Mouse (Mus musculus) spleen, adult 2 months (tissue): Measurements from ENCODE around the gene Ces5a. TPM values are rescaled to one million over a fixed set of nuclear protein-coding genes. Genes with fewer than 3 reads are reported as not detected.
"Not testable (repeated sequence)": the region's sequence is repeated elsewhere in the genome, so short reads cannot be mapped to it uniquely, and the experiment has no call there.

Experiments
- DNase-seq, 2 experiments: peaks; one replicate each; pipeline versions ENCODE4 v3.0.0 to v3.0.0-alpha.2; 2012 to 2021; ENCODE audit warnings: low spot score in 2 of 2, low read depth in 1 of 2
- H3K27ac ChIP-seq: fragments of 200-500 bp; 2 replicates; pipeline ENCODE4 v1.5.1; 2012; ENCODE audit warnings: low read length, inconsistent platforms; ENCODE audit not compliant: insufficient read depth
- H3K27me3 ChIP-seq: fragments of 200-500 bp; 2 replicates; pipeline ENCODE4 v1.6.1; 2012; ENCODE audit warnings: mild to moderate bottlenecking, moderate library complexity, low read length, inconsistent platforms; ENCODE audit not compliant: control insufficient read depth, insufficient read depth
- H3K36me3 ChIP-seq: fragments of 200-500 bp; 2 replicates; pipeline ENCODE4 v1.6.1; 2012; ENCODE audit warnings: mild to moderate bottlenecking, low read length, inconsistent platforms; ENCODE audit not compliant: control insufficient read depth, insufficient read depth
- H3K4me1 ChIP-seq: fragments of 200-500 bp; 2 replicates; pipeline ENCODE4 v1.6.1; 2011; ENCODE audit warnings: inconsistent platforms; ENCODE audit not compliant: control insufficient read depth, insufficient read depth, insufficient read length
- H3K4me3 ChIP-seq: fragments of 200-500 bp; 2 replicates; pipeline ENCODE4 v1.5.1; 2011; ENCODE audit warnings: mild to moderate bottlenecking, inconsistent platforms; ENCODE audit not compliant: insufficient read depth, insufficient read length; ENCODE audit errors: extremely low read depth
- CTCF ChIP-seq: fragments of 200-500 bp; IDR thresholded peaks from 2 replicates; pipeline ENCODE4 v1.5.1; 2011; ENCODE audit warnings: mild to moderate bottlenecking, inconsistent platforms; ENCODE audit not compliant: insufficient read depth, insufficient read length, insufficient replicate concordance; ENCODE audit errors: extremely low read depth
- POLR2A ChIP-seq: fragments of 200-500 bp; IDR thresholded peaks from 2 replicates; pipeline ENCODE4 v1.6.1; 2011; ENCODE audit warnings: low read depth, low read length, inconsistent platforms
- WGBS: fragments of 180-500 bp; shearing (Covaris S2); methylation state at CpG from one replicate; pipeline ENCODE4 v1.1.7; 2018; 5-methylcytosine and 5-hydroxymethylcytosine counted together
- polyA plus RNA-seq: library from polyadenylated mRNA; depleted of rRNA; stranded (reverse); fragments of >200 nt; gene quantifications from 2 replicates; pipeline ENCODE4 v1.2.3, GENCODE M21; 2012; rRNA removed

Gene Ces5a
- polyA plus RNA-seq, 1 experiment = 0.08 TPM

GRCm38 (mm10) chr8:93499437-93499836 lies 36.2 kb downstream of the Ces5a start:
- H3K4me3 ChIP-seq = no peak overlapping the region
- no peaks in the 10 kb centered on the region for H3K4me1 ChIP-seq
- H3K36me3 ChIP-seq = no peaks in the 10 kb centered on the region
- WGBS = 51% methylated on average over 9 of the region's 9 CpGs
- DNase-seq = no peak
- H3K27ac ChIP-seq = no peak overlapping the region
- TF ChIP-seq POLR2A (no peak), CTCF (no peak)
- H3K27me3 ChIP-seq = no peaks in the 10 kb centered on the region

- Histone ChIP-seq H3K27me3 (no peaks in the 10 kb centered on the region), H3K27ac (no peak overlapping the region), H3K36me3 (no peaks in the 10 kb centered on the region), H3K4me1 (no peaks in the 10 kb centered on the region), H3K4me3 (no peak overlapping the region)
- 30% methylated on average over 6 of the region's 6 CpGs for WGBS
- TF ChIP-seq CTCF = no peak
- no peak for TF ChIP-seq POLR2A
- no peak for DNase-seq
These were observed 40.3 kb downstream of the Ces5a start for GRCm38 (mm10) chr8:93495330-93495729.

DNA sequence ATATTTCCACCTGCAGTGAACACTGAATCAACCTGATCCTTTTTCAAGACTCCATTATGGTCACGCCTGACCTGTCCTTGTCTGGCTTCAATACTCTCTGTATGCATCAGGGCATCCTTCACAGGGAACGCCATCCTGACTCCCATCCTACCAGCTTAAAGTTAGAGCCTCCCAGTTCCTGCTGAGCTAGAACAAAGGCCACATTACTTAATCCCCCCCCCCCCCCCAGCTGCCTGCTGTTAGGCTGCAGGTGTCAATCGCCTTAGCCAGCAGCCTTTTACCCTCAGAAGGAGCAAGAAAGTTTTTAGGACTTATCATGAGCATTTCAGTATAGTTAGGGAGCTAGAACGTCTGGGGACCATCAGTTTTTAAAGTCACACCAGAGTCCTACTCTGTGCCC lies 46.9 kb downstream of the Ces5a start:
- no peak for TF ChIP-seq CTCF
- TF ChIP-seq POLR2A = no peak
- WGBS = 35% methylated on average over 4 of the region's 4 CpGs
- no peaks in the 10 kb centered on the region for H3K36me3 ChIP-seq
- no peak for DNase-seq
- H3K27me3 ChIP-seq = no peaks in the 10 kb centered on the region
- H3K4me1 ChIP-seq = no peaks in the 10 kb centered on the region
- H3K27ac ChIP-seq = no peak overlapping the region
- no peak overlapping the region for H3K4me3 ChIP-seq

- DNase-seq = no peak
- no peak overlapping the region for H3K4me3 ChIP-seq
- no peak overlapping the region for H3K27ac ChIP-seq
- H3K36me3 ChIP-seq = no peaks in the 10 kb centered on the region
- no peaks in the 10 kb centered on the region for H3K27me3 ChIP-seq
- WGBS = 95% methylated on average over 3 of the region's 3 CpGs
- no peaks in the 10 kb centered on the region for H3K4me1 ChIP-seq
- TF ChIP-seq POLR2A = no peak
- no peak for TF ChIP-seq CTCF
These were observed 57.4 kb downstream of the Ces5a start for GRCm38 (mm10) chr8:93478211-93478610.

- 82% methylated on average over 16 of the region's 16 CpGs for WGBS
- not testable (repeated sequence) for H3K4me3 ChIP-seq, DNase-seq, H3K27me3 ChIP-seq, H3K36me3 ChIP-seq, H3K27ac ChIP-seq, H3K4me1 ChIP-seq
These were observed 65.9 kb downstream of the Ces5a start for GRCm38 (mm10) chr8:93469733-93470132.

- DNase-seq = no peak
- no peak for TF ChIP-seq CTCF
- no peak for TF ChIP-seq POLR2A
- Histone ChIP-seq H3K36me3 (no peaks in the 10 kb centered on the region), H3K4me3 (no peak overlapping the region), H3K4me1 (no peaks in the 10 kb centered on the region), H3K27me3 (no peaks in the 10 kb centered on the region), H3K27ac (no peak overlapping the region)
- WGBS = 93% methylated on average over 12 of the region's 12 CpGs
These were observed 81.3 kb downstream of the Ces5a start for GRCm38 (mm10) chr8:93454258-93454877.

Other genes starting within 250 kb of the Ces5a start
- not detected in 2 replicates for gene Ces1g, start 198.5 kb downstream of the Ces5a start, polyA plus RNA-seq
- not detected in 2 replicates for gene Ces1h, start 156.1 kb downstream of the Ces5a start, polyA plus RNA-seq